Mouse (Mus musculus): ENCODE data around the gene Serping1. TPM values are rescaled to one million over a fixed set of nuclear protein-coding genes. Genes with fewer than 3 reads are reported as not detected.
A peak's percentile ranks its signal among the peaks of the same experiment; 100 is the strongest.
"Not testable (repeated sequence)": the region's sequence is repeated elsewhere in the genome, so short reads cannot be mapped to it uniquely, and the experiment has no call there.

The Serping1 gene
- polyA plus RNA-seq, 1 experiment from 2014 or later = 37.0 TPM

DNA sequence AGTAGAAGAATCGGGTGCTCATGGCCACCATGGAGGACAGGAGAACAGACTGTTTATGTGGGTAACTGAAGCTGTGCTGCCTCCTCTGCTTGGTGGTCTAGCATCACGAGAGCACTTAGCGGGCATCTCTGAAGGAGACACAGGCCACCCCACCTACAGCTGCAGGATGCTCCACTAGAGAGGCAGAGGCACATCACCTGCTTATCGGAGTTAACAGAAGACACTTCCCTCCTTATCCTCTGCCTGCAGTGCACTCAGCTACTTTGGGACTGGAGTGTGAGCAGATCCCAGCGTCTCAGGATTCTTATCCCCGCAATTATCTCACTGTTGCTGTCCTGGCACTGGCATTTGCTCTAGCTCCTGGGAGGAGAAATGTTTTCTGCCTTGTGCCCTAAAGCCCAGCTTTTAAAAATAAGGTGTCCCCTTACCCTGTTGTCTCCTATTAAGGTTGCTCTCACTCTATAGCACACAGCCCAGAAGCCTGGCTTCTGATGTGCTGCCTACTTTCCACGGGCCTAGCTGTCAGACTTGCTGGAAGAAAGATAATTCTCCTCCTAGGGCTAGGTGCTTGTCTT, 39.8 kb downstream of the Serping1 start:
- peaks cover 7% of the 10 kb centered on the region; the same call in 1 of the 2 replicates for H3K36me3 ChIP-seq
- H3K4me2 ChIP-seq = peak overlapping the region; percentile 78
- ATAC-seq (ENCODE audit: low read depth) = no peak
- peak overlapping the region; percentile 89 for H3K9ac ChIP-seq
- peaks cover 72% of the 10 kb centered on the region for H3K4me1 ChIP-seq (replicated peaks)
- H3K27ac ChIP-seq (replicated peaks) = peak overlapping the region; percentile 92
- H3K9me3 ChIP-seq = no peaks in the 10 kb centered on the region
- peak overlapping the region; percentile 64 for H3K4me3 ChIP-seq
- 26% methylated on average over 7 of the region's 7 CpGs for WGBS
- no peaks in the 10 kb centered on the region for H3K27me3 ChIP-seq

DNA sequence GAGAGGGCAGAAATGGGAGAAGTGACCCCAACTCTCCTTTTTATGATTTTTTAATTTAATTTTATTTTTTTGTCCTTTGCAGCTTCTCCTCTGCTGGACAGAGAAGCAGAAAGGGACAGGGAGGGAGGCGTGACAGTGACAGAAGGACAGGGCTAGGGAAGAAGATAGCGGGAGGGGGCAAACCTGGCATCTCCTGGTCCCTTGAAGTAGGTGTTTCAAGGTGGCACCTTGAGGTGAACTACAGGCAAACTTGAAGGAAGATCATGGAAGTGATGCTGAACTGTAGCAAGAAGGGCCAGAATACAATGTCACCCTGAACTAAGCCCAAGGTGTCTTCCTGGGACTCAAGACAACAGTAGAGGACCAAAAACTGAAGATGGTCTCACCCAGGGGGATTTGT, 40.3 kb downstream of the Serping1 start:
- Histone ChIP-seq H3K9me3 (no peaks in the 10 kb centered on the region), H3K4me1 (replicated peaks) (peaks cover 67% of the 10 kb centered on the region), H3K27ac (replicated peaks) (peak overlapping the region; percentile 92), H3K9ac (peak overlapping the region; percentile 89), H3K27me3 (no peaks in the 10 kb centered on the region), H3K4me3 (peak overlapping the region; percentile 64), H3K36me3 (0 out of 2 replicates have a peak, but pooled peaks cover 2% of the 10 kb centered on the region), H3K4me2 (peak overlapping the region; percentile 78)
- ATAC-seq (ENCODE audit: low read depth) = no peak
- 4% methylated on average over 2 of the region's 2 CpGs for whole genome bisulfite sequencing

DNA sequence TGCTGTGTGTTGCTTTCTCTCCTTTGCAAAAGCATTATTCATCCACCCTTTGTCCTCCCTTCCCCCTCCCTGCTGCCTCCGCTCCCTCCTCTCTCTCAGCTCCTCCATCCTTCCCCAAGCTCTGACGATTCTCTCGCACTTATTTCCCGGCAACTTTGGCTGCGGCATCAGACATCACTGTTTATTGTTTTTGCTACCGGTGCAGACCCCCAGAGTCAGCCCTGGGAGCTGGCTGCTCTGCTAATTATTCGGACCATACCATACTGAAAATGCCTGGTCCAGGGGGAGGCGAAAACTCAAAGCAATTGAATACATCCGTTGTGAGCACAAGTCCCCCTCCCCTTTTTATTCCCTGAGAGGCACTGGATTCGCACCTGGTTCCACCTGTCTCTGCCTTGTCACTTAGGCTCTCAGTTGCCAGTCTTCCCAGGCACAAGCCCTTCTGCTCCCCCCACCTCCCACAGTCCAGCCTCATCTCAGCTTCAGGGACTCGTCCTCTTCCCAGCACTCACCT, 40.8 kb downstream of the Serping1 start:
- Histone ChIP-seq H3K4me3 (peak overlapping the region; percentile 64), H3K36me3 (no peaks in the 10 kb centered on the region), H3K27ac (replicated peaks) (peak overlapping the region; percentile 92), H3K9ac (peak overlapping the region; percentile 89), H3K4me2 (peak overlapping the region; percentile 78), H3K9me3 (no peaks in the 10 kb centered on the region), H3K4me1 (replicated peaks) (peaks cover 62% of the 10 kb centered on the region), H3K27me3 (no peaks in the 10 kb centered on the region)
- peak; percentile 74 for ATAC-seq (ENCODE audit: low read depth)
- 0% methylated on average over 11 of the region's 11 CpGs for WGBS

DNA sequence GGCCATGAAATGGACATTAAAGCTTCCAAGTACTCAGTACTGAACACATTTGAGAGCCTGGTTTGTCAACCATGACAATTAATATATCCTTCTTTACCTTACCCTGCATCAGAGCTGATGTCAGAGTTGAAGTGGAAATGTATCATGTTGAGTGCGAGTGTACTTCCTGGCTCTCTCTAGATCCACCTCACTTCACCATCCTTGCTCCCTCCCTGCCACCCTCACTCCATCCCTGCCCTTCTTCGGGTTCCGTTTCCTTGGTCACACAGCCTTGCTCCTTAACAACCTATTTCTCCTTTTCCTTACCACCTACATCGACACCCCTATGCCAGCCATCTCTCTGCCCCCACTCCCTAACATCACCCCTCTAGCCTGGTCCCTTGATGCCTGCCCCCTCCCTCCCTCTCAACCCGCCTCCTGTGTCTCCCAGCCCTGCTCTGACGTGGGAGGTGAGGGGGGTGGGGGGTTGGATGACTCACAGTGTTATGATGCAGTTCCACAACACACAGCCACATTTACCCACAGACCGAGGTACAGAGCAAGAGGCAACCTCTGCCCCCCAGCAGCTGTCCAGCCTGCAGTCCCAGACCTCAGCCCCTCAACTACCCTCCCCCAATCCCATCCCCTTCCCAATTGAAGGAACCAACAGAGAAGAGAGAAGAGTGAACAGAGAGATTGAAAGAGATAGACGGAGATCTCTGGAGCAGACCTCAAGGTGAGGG, 41.5 kb downstream of the Serping1 start, which contains the start of gene Ypel4:
TSS of gene Ypel4 (plus strand) at position 480 of the 722 bp plus-strand sequence.
- WGBS = 4% methylated on average over 8 of the region's 8 CpGs
- Histone ChIP-seq H3K36me3 (no peaks in the 10 kb centered on the region), H3K4me1 (replicated peaks) (peaks cover 55% of the 10 kb centered on the region), H3K27me3 (no peaks in the 10 kb centered on the region), H3K9ac (peak within 1 kb of the TSS; percentile 89), H3K4me3 (peak within 1 kb of the TSS; percentile 64), H3K4me2 (peak within 1 kb of the TSS; percentile 78), H3K9me3 (no peaks in the 10 kb centered on the region), H3K27ac (replicated peaks) (peak within 1 kb of the TSS; percentile 92)
- peak; percentile 83 for ATAC-seq (ENCODE audit: low read depth)

DNA sequence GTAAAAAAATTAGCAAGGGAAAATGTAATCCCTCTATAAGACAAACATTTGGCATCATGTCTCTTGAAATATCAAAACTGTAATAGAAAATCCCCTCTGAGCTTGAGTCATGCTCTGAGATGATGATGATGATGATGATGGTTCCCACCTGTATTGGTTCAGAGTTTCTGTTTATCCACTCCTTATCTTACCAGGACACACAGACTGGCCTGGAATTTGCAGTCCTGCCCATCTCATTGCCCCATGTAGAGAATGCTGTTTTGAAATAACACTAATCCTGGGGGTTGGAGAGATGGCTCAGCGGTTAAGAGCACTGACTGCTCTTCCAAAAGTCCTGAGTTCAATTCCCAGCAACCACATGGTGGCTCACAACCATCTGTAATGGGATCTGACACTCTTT, 42.9 kb downstream of the Serping1 start:
- peaks cover 46% of the 10 kb centered on the region for H3K4me1 ChIP-seq (replicated peaks)
- H3K9ac ChIP-seq = no peak overlapping the region
- no peaks in the 10 kb centered on the region for H3K9me3 ChIP-seq
- WGBS = 74% methylated on average over 1 of the region's 1 CpGs
- H3K4me3 ChIP-seq = no peak overlapping the region
- no peak for ATAC-seq (ENCODE audit: low read depth)
- no peak overlapping the region for H3K4me2 ChIP-seq
- H3K27me3 ChIP-seq = no peaks in the 10 kb centered on the region
- no peaks in the 10 kb centered on the region for H3K36me3 ChIP-seq
- H3K27ac ChIP-seq (replicated peaks) = no peak overlapping the region

DNA sequence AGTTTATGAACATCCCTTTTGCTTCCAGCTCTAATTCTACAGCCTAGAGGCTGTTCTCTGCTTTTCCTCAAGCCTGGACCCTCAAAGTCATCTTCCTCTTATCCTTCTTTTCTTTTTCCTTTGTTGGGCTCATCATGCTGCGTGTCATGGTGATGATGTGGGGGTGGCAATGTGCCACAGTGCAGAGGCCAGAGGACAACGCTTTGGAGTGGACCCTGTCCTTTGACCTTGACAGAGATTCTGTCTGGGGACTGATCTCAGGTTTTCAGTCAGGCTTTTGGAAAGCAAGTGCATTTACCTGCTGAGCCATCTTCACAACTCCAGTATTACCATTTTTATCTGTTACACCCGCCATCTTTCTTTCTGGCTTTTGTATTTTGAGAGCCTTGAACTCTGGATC, 44.0 kb downstream of the Serping1 start:
- peaks cover 39% of the 10 kb centered on the region for H3K4me1 ChIP-seq (replicated peaks)
- no peaks in the 10 kb centered on the region for H3K27me3 ChIP-seq
- H3K9me3 ChIP-seq = no peaks in the 10 kb centered on the region
- H3K36me3 ChIP-seq = no peaks in the 10 kb centered on the region
- no peak for ATAC-seq (ENCODE audit: low read depth)
- no peak overlapping the region for H3K4me3 ChIP-seq
- no peak overlapping the region for H3K27ac ChIP-seq (replicated peaks)
- H3K4me2 ChIP-seq = no peak overlapping the region
- H3K9ac ChIP-seq = no peak overlapping the region
- WGBS = 87% methylated on average over 3 of the region's 3 CpGs

DNA sequence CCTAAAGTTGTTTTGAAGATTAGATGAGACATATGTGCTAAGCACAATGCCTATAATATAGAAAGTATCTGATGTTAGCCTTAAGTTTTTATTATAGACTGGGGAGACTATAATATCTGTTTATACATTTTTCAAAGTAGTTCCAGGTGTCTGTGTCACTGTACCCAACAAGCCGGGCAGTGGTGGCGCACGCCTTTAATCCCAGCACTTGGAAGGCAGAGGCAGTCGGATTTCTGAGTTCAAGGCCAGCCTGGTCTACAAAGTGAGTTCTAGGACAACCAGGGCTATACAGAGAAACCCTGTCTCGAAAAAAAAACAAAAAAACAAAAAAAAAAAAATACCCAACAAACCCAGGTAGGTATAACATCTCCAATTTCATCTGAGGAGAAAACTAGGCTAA, 47.1 kb downstream of the Serping1 start:
- H3K27ac ChIP-seq (replicated peaks); ATAC-seq (ENCODE audit: low read depth); H3K4me2 ChIP-seq: not testable (repeated sequence)

DNA sequence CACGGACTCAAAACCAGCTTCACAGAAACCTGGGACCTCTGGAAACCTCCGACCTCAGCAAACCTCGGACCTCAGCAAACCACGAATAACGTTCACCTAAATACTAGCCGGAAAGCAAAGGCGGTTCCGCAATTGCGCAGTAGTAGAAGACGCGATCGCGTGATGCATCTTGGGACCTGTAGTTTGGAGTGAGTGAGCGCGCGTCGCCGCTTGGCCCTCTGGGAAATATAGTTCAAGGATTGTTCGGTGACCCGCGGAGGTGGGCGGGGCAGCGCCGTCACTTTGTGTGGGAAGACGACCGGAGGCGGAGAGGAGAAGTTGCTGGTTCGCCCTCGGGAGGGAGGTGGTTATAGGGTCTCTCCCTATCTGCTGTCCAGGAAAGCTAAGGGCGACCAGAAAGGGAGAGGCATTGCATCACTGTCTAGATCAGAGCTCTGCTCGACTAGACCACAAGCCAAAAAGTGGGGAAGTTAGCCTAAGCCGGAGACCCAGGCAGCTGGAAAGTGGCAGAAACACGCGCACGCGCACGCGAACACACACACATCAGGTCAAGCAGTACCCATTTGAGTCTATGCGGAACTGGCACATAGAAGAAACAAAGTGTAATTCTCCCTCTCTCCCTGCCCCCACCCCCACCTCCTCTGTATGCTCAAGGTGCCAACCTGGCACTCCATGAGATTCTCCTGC, 47.9 kb downstream of the Serping1 start, which contains the start of gene Clp1:
TSS of gene Clp1 (minus strand) at position 179 of the 687 bp plus-strand sequence.
- Histone ChIP-seq H3K4me1 (replicated peaks) (peaks cover 29% of the 10 kb centered on the region), H3K4me3 (peak within 1 kb of the TSS; percentile 62), H3K27me3 (no peaks in the 10 kb centered on the region), H3K36me3 (peaks cover 21% of the 10 kb centered on the region), H3K27ac (replicated peaks) (peak within 1 kb of the TSS; percentile 88), H3K4me2 (peak within 1 kb of the TSS; percentile 95), H3K9me3 (no peaks in the 10 kb centered on the region), H3K9ac (peak within 1 kb of the TSS; percentile 76)
- WGBS = under 1% methylated on average over 39 of the region's 39 CpGs
- ATAC-seq (ENCODE audit: low read depth) = peak; percentile 95

More for the DNA sequence above, 47.1 kb downstream of the Serping1 start:
- 84% methylated on average over 5 of the region's 5 CpGs for WGBS
- H3K9me3 ChIP-seq, H3K4me3 ChIP-seq, H3K9ac ChIP-seq, H3K27me3 ChIP-seq: not testable (repeated sequence)
- peaks cover 16% of the 10 kb centered on the region for H3K36me3 ChIP-seq
- peaks cover 32% of the 10 kb centered on the region for H3K4me1 ChIP-seq (replicated peaks)

DNA sequence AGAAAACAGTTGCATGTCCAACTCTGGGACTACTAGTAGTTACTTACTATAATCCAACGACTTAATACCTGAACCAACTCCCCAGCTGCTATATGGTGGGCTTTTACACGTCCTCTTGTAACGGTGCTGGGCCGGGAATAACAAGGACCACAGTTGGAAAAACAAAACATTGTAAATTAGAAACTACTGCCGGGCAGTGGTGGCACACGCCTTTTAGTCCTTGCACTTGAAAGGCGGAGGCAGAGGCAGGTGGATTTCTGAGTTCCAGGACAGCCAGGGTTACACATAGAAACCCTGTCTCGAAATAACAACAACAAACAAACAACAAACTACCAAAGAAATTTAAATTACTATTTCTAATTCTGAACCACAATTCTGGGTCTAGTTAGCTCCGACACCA, 48.5 kb downstream of the Serping1 start:
- H3K9me3 ChIP-seq = no peaks in the 10 kb centered on the region

DNA sequence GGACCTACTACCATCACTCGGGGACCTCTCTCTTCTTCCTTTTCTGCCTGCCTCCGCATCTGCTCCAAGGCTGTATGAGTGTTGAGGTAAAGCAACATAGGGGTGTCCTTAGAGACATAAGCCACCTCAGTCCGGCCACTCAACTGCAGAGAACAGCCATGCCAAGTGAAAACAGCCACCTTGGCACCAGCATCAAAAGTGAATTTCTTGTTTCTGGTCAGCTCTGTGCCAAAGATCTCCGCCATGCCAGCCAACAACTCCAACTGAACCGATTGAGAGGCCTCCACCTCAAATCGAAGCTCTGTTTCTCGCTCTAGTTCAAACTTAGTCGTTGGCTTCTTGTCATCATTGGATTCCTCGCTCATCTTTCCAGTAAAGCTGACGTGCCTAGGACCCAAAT, 49.5 kb downstream of the Serping1 start:
- Histone ChIP-seq H3K27me3 (no peaks in the 10 kb centered on the region), H3K4me2 (peak overlapping the region; percentile 95), H3K27ac (replicated peaks) (no peak overlapping the region), H3K9me3 (no peaks in the 10 kb centered on the region), H3K9ac (no peak overlapping the region), H3K36me3 (peaks cover 29% of the 10 kb centered on the region), H3K4me3 (peak overlapping the region; percentile 62), H3K4me1 (replicated peaks) (peaks cover 29% of the 10 kb centered on the region)
- ATAC-seq (ENCODE audit: low read depth) = no peak
- WGBS = 97% methylated on average over 10 of the region's 10 CpGs

More for the DNA sequence above, 48.5 kb downstream of the Serping1 start:
- Histone ChIP-seq H3K27ac (replicated peaks) (0 out of 2 replicates have a peak overlapping the region, but pooled peaks have one; percentile 88), H3K9ac (peak overlapping the region; percentile 76), H3K4me2 (peak overlapping the region; percentile 95), H3K27me3 (no peaks in the 10 kb centered on the region), H3K4me3 (peak overlapping the region; percentile 62), H3K4me1 (replicated peaks) (peaks cover 29% of the 10 kb centered on the region), H3K36me3 (peaks cover 21% of the 10 kb centered on the region)
- WGBS = 5% methylated on average over 9 of the region's 9 CpGs
- peak; percentile 25 for ATAC-seq (ENCODE audit: low read depth)

DNA sequence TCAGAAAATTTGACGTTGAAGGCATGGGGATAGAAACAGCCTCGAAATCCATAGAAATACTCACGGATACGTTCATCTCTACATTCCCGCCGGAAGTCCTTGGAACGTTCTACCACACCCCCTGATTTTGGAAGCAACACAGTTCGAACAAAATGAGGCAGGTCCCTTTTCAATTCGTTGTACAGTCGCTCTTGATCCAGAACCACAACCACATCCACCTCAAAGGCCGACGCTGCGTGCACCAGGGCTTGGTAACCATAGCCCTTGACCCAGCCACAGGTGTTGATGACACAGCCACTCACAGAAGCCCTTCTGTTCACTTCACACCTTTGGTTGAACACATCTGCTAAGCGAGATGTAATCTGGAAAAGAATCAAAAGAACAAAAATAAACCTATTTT, 51.4 kb downstream of the Serping1 start:
- ATAC-seq (ENCODE audit: low read depth) = no peak
- H3K36me3 ChIP-seq = peaks cover 29% of the 10 kb centered on the region

DNA sequence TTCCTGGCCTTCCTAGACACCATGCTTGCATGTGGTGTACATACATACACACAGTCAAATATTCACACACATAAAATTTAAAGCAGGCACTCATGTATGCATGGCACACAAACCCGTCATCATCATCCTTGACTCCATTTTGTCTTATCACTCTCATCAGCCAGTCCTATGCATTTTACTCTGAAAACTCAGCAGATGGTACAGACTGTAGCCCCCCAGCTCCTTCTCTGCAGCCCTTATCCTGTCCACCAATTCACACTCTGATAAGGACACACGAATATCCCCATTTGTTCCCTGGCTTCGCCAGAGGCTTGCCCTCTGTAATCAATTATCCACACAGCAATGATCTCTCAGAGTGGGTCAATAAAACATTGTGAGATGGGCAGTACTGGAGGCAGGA, 54.1 kb downstream of the Serping1 start:
- Histone ChIP-seq H3K27ac (replicated peaks) (no peak overlapping the region), H3K27me3 (no peaks in the 10 kb centered on the region), H3K36me3 (peaks cover 29% of the 10 kb centered on the region), H3K4me2 (no peak overlapping the region), H3K9me3 (no peaks in the 10 kb centered on the region), H3K9ac (0 out of 2 replicates have a peak overlapping the region, but pooled peaks have one; percentile 2), H3K4me1 (replicated peaks) (peaks cover 27% of the 10 kb centered on the region), H3K4me3 (no peak overlapping the region)
- 58% methylated on average over 3 of the region's 3 CpGs for WGBS
- no peak for ATAC-seq (ENCODE audit: low read depth)

More for the DNA sequence above, 51.4 kb downstream of the Serping1 start:
- H3K27me3 ChIP-seq = no peaks in the 10 kb centered on the region
- 97% methylated on average over 14 of the region's 14 CpGs for WGBS
- H3K9me3 ChIP-seq = no peaks in the 10 kb centered on the region
- H3K4me1 ChIP-seq (replicated peaks) = peaks cover 29% of the 10 kb centered on the region
- no peak overlapping the region for H3K9ac ChIP-seq
- no peak overlapping the region for H3K27ac ChIP-seq (replicated peaks)
- no peak overlapping the region for H3K4me2 ChIP-seq
- H3K4me3 ChIP-seq = no peak overlapping the region

All from neural tube, embryonic 13.5 days (tissue).